Comparison of ENCODE assay signal across 21 mouse cellular contexts in the genomic region with DNA sequence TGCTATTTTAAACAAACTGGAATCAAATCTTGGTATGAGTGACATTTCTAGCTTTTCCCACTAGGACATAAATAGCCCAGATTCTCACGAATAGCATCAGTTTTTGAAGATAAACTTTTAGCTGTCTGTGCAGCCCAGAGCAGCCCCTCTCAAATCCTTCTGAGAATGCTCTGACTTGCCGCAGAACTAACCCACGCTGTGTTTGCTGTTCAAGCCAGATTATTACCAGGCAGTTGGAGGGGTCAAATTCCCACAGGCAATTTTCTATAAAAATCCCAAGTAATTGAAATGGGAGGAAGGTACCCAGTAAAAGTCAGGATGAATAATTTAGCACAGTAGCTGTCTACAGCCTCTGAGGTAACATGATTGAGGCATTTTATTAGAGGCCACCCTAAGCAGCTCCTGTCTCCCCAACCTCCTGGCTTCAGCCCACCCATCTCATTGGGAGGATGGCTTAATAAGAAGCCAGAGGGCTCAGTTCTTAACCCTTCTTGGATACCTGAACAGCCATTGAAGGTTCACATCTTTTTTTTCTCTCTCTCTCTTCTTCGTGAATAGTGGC.
DNase-seq lines count a peak whose midpoint lies in the region; ATAC-seq lines count a peak whose summit lies in the region.
"Had no signal": no experiment of that assay in that cellular context is flagged by ENCODE, and none has a peak within 500 bp of the region (broad histone marks: within the 10 kb centered on the region; RNA-seq: fewer than 3 reads in every experiment).

No protein-coding gene starts in this region.

- H3K4me2 ChIP-seq in hindbrain, embryonic 13.5 days: no peak overlapping the region
- H3K4me2 ChIP-seq in hindbrain, embryonic 11.5 days (replicated peaks; ENCODE audit: low read depth, low read length): no peak overlapping the region
- H3K4me2 ChIP-seq in limb, embryonic 15.5 days: no peak overlapping the region
- no peak overlapping the region for H3K4me2 ChIP-seq in kidney, embryonic 14.5 days (replicated peaks; ENCODE audit: low read depth, low read length)
- H3K4me2 ChIP-seq: intestine, embryonic 15.5 days; kidney, embryonic 15.5 days had no signal

- no peak overlapping the region for H3K9ac ChIP-seq in hindbrain, embryonic 13.5 days
- H3K9ac ChIP-seq in hindbrain, embryonic 11.5 days (ENCODE audit: low read depth, low read length): no peak overlapping the region
- H3K9ac ChIP-seq in limb, embryonic 15.5 days: no peak overlapping the region
- no peak overlapping the region for H3K9ac ChIP-seq in kidney, embryonic 14.5 days (ENCODE audit: low read depth, low read length)
- H3K9ac ChIP-seq: intestine, embryonic 15.5 days; kidney, embryonic 15.5 days; liver, embryonic 14.5 days had no signal

- H3K27ac ChIP-seq in hindbrain, embryonic 13.5 days: no peak overlapping the region
- H3K27ac ChIP-seq in hindbrain, embryonic 11.5 days (ENCODE audit: low read depth, low read length): no peak overlapping the region
- H3K27ac ChIP-seq in limb, embryonic 15.5 days: 0 out of 2 replicates have a peak overlapping the region, but pooled peaks have one; percentile 22
- H3K27ac ChIP-seq in kidney, embryonic 14.5 days (ENCODE audit: low read depth, low read length): no peak overlapping the region
- H3K27ac ChIP-seq: heart, embryonic 10.5 days; intestine, embryonic 15.5 days; liver, embryonic 14.5 days had no signal

- no peaks in the 10 kb centered on the region for H3K9me3 ChIP-seq in hindbrain, embryonic 13.5 days
- H3K9me3 ChIP-seq in hindbrain, embryonic 11.5 days (ENCODE audit: control insufficient read depth, low read length): no peaks in the 10 kb centered on the region
- no peaks in the 10 kb centered on the region for H3K9me3 ChIP-seq in limb, embryonic 15.5 days
- no peaks in the 10 kb centered on the region for H3K9me3 ChIP-seq in kidney, embryonic 14.5 days (ENCODE audit: control insufficient read depth, low read length)
- H3K9me3 ChIP-seq: heart, embryonic 10.5 days; intestine, embryonic 15.5 days; kidney, embryonic 15.5 days had no signal

- H3K27me3 ChIP-seq in hindbrain, embryonic 13.5 days: no peaks in the 10 kb centered on the region
- H3K27me3 ChIP-seq in hindbrain, embryonic 11.5 days (ENCODE audit: control insufficient read depth, insufficient read depth, low read length): no peaks in the 10 kb centered on the region
- H3K27me3 ChIP-seq in limb, embryonic 15.5 days: no peaks in the 10 kb centered on the region
- H3K27me3 ChIP-seq in kidney, embryonic 14.5 days (ENCODE audit: control insufficient read depth, insufficient read depth, low read length): no peaks in the 10 kb centered on the region
- H3K27me3 ChIP-seq: intestine, embryonic 15.5 days; kidney, embryonic 15.5 days; Patski had no signal

- peaks cover 3% of the 10 kb centered on the region; the same call in 1 of the 2 replicates for H3K4me1 ChIP-seq in hindbrain, embryonic 13.5 days (replicated peaks)
- no peaks in the 10 kb centered on the region for H3K4me1 ChIP-seq in hindbrain, embryonic 11.5 days (replicated peaks; ENCODE audit: control insufficient read depth, insufficient read depth, low read length)
- peaks cover 13% of the 10 kb centered on the region; the same call in 1 of the 2 replicates for H3K4me1 ChIP-seq in limb, embryonic 15.5 days
- 0 out of 2 replicates have a peak, but pooled peaks cover 5% of the 10 kb centered on the region for H3K4me1 ChIP-seq in kidney, embryonic 14.5 days (ENCODE audit: control insufficient read depth, insufficient read depth, low read length)
- H3K4me1 ChIP-seq: intestine, embryonic 15.5 days had no signal

- WGBS in hindbrain, embryonic 13.5 days: 59% methylated on average over 4 of the region's 4 CpGs
- 69% methylated on average over 4 of the region's 4 CpGs for WGBS in hindbrain, embryonic 11.5 days
- WGBS in limb, embryonic 15.5 days: 28% methylated on average over 4 of the region's 4 CpGs
- WGBS in kidney, embryonic 14.5 days: 52% methylated on average over 4 of the region's 4 CpGs

- DNase-seq in hindbrain, embryonic 11.5 days (ENCODE audit: low spot score): no peak
- DNase-seq in retina, embryonic 14.5 days (ENCODE audit: low spot score): peak; percentile 21
- no peak for DNase-seq in retina, postnatal 1 day
- no peak for DNase-seq in cerebellum, postnatal 10 days
- DNase-seq: adrenal gland, postnatal 36 days; cerebellum, adult 9-11 months; left cerebral cortex, postnatal 4 days; spleen, adult 18-20 months; thymus, postnatal 25 days had no signal

- no peak overlapping the region for H3K4me3 ChIP-seq in hindbrain, embryonic 13.5 days
- no peak overlapping the region for H3K4me3 ChIP-seq in hindbrain, embryonic 11.5 days (ENCODE audit: low read depth, low read length)
- no peak overlapping the region for H3K4me3 ChIP-seq in limb, embryonic 15.5 days
- H3K4me3 ChIP-seq in kidney, embryonic 14.5 days (ENCODE audit: low read length): no peak overlapping the region
- H3K4me3 ChIP-seq: erythroblast, embryonic 14.5 days; heart, embryonic 10.5 days; intestine, embryonic 15.5 days; kidney, embryonic 15.5 days had no signal

- no peaks in the 10 kb centered on the region for H3K36me3 ChIP-seq in hindbrain, embryonic 13.5 days
- H3K36me3 ChIP-seq in hindbrain, embryonic 11.5 days (ENCODE audit: control insufficient read depth, insufficient read depth, low read length): no peaks in the 10 kb centered on the region
- H3K36me3 ChIP-seq in limb, embryonic 15.5 days: no peaks in the 10 kb centered on the region
- no peaks in the 10 kb centered on the region for H3K36me3 ChIP-seq in kidney, embryonic 14.5 days (ENCODE audit: control insufficient read depth, insufficient read depth, low read length)
- H3K36me3 ChIP-seq: heart, embryonic 10.5 days; intestine, embryonic 15.5 days; kidney, embryonic 15.5 days had no signal

- peak; percentile 57; the same call in 1 of the 2 replicates for ATAC-seq in hindbrain, embryonic 13.5 days (ENCODE audit: low FRiP score)
- no peak for ATAC-seq in hindbrain, embryonic 11.5 days (ENCODE audit: low FRiP score)
- ATAC-seq in limb, embryonic 15.5 days (ENCODE audit: insufficient number of reproducible peaks, low FRiP score, low TSS enrichment, low read depth): no peak
- no peak for ATAC-seq in kidney, embryonic 14.5 days (ENCODE audit: low FRiP score, low TSS enrichment)
- ATAC-seq: activated CD4-positive, CD25-positive, alpha-beta regulatory T cell, adult 4 months; forebrain, embryonic 14.5 days; intestine, embryonic 15.5 days; lung, postnatal 0 days; Patski had no signal
